Mouse (Mus musculus): ENCODE data around the gene Otoa. TPM values are rescaled to one million over a fixed set of nuclear protein-coding genes. Genes with fewer than 3 reads are reported as not detected.

The Otoa gene
- total RNA-seq (2021), result 1 to 10 TPM in 1 of 2 experiments, under 1 TPM in 1; 0.88 to 2.0 TPM
- long read RNA-seq, experiment 1, partial matches to known transcripts, result 0 of 2 reads
- long read RNA-seq, experiment 1, other reads (novel, unspliced or antisense), result 2 of 2 reads
- long read RNA-seq, experiment 2, partial matches to known transcripts, result 0 of 2 reads
- long read RNA-seq, experiment 2, other reads (novel, unspliced or antisense), result 2 of 2 reads

- no peak for DNase-seq
- intact Hi-C loops (cut with DNase I), result no loop called here
Observed at GRCm38 (mm10) chr7:121081350-121081749, at the start of gene Otoa. Gene Otoa (plus strand): TSS chr7:121081650.

GRCm38 (mm10) chr7:121033856-121034652, 47.4 kb upstream of the Otoa start, which contains the start of gene Mettl9:
Gene Mettl9 (plus strand): TSS chr7:121034445.
- peak; percentile 94 to 96 for DNase-seq
- intact Hi-C loops (cut with DNase I), result loop anchor here (5.0 kb wide), 2 partner anchors 52 to 192 kb away; partner anchors contain the start of genes Cdr2, Eef2k and Mfsd13b

- DNase-seq, result no peak
- intact Hi-C loops (cut with DNase I), result loop anchor here (5.0 kb wide), 3 partner anchors 38 to 192 kb away; partner anchors contain the start of genes Cdr2, Eef2k, Igsf6 and Mfsd13b
Observed at GRCm38 (mm10) chr7:121034701-121035141, 46.7 kb upstream of the Otoa start.

GRCm38 (mm10) chr7:121035161-121035721, 46.2 kb upstream of the Otoa start:
- intact Hi-C loops (cut with DNase I), result loop anchor here (5.0 kb wide), 1 partner anchor 37 kb away; the partner anchor contains the start of gene Igsf6
- peak in 1 of 2 experiments; percentile 43 for DNase-seq

GRCm38 (mm10) chr7:121040595-121040994, 40.9 kb upstream of the Otoa start:
- intact Hi-C loops (cut with DNase I), result no loop called here
- DNase-seq, result no peak

- intact Hi-C loops (cut with DNase I), result no loop called here
- DNase-seq, result no peak
Observed at GRCm38 (mm10) chr7:121041989-121042388, 39.5 kb upstream of the Otoa start.

GRCm38 (mm10) chr7:121043004-121043403, 38.4 kb upstream of the Otoa start:
- no peak for DNase-seq
- intact Hi-C loops (cut with DNase I), result no loop called here

GRCm38 (mm10) chr7:121043510-121043909, 37.9 kb upstream of the Otoa start:
- intact Hi-C loops (cut with DNase I), result no loop called here
- no peak for DNase-seq

- DNase-seq, result peak; percentile 20 to 32
- intact Hi-C loops (cut with DNase I), result no loop called here
Observed at GRCm38 (mm10) chr7:121044251-121044650, 37.2 kb upstream of the Otoa start.

GRCm38 (mm10) chr7:121045671-121046453, 35.6 kb upstream of the Otoa start:
- DNase-seq, result no peak
- intact Hi-C loops (cut with DNase I), result no loop called here

GRCm38 (mm10) chr7:121047624-121048023, 33.8 kb upstream of the Otoa start:
- no peak for DNase-seq
- intact Hi-C loops (cut with DNase I), result no loop called here

- intact Hi-C loops (cut with DNase I), result no loop called here
- DNase-seq, result no peak
Observed at GRCm38 (mm10) chr7:121053071-121053470, 28.4 kb upstream of the Otoa start.

- intact Hi-C loops (cut with DNase I), result no loop called here
- no peak for DNase-seq
Observed at GRCm38 (mm10) chr7:121059477-121060218, 21.8 kb upstream of the Otoa start.

- DNase-seq, result peak in 1 of 2 experiments; percentile 42
- intact Hi-C loops (cut with DNase I), result loop anchor here (1.0 kb wide), 1 partner anchor 130 kb away; no protein-coding TSS in a partner anchor
Observed at GRCm38 (mm10) chr7:121064309-121064708, 17.1 kb upstream of the Otoa start.

GRCm38 (mm10) chr7:121071276-121071675, 10.2 kb upstream of the Otoa start:
- DNase-seq, result no peak
- intact Hi-C loops (cut with DNase I), result loop anchor here (5.0 kb wide), 1 partner anchor 34 kb away; no protein-coding TSS in a partner anchor

- intact Hi-C loops (cut with DNase I), result loop anchor here (5.0 kb wide), 1 partner anchor 35 kb away; no protein-coding TSS in a partner anchor
- no peak for DNase-seq
Observed at GRCm38 (mm10) chr7:121072506-121072905, 8.9 kb upstream of the Otoa start.

GRCm38 (mm10) chr7:121074281-121074680, 7.2 kb upstream of the Otoa start, which contains the start of gene Igsf6:
Gene Igsf6 (minus strand): TSS chr7:121074572.
- intact Hi-C loops (cut with DNase I), result loop anchor here (5.0 kb wide), 1 partner anchor 37 kb away; no protein-coding TSS in a partner anchor
- DNase-seq, result peak; percentile 33 to 44

- intact Hi-C loops (cut with DNase I), result loop anchor here (5.0 kb wide), 1 partner anchor 38 kb away; no protein-coding TSS in a partner anchor
- DNase-seq, result peak in 1 of 2 experiments; percentile 25
Observed at GRCm38 (mm10) chr7:121074801-121075400, 6.5 kb upstream of the Otoa start.

- DNase-seq, result no peak
- intact Hi-C loops (cut with DNase I), result no loop called here
Observed at GRCm38 (mm10) chr7:121075416-121075815, 6.0 kb upstream of the Otoa start.

Data from heart, postnatal 14 days (tissue).